Mouse (Mus musculus) induced T-regulatory cell, adult 2 months (primary cell): ENCODE data around the gene Ltbr.
"Not testable (repeated sequence)": the region's sequence is repeated elsewhere in the genome, so short reads cannot be mapped to it uniquely, and the experiment has no call there.

ENCODE experiments used
- DNase-seq: peaks from one replicate; pipeline ENCODE4 v3.0.0-alpha.2; 2012; ENCODE audit warnings: low read depth

Gene Ltbr

GRCm38 (mm10) chr6:125312171-125312570 is 1.5 kb downstream of the Ltbr start:
- DNase-seq = no peak

GRCm38 (mm10) chr6:125309406-125309805 is 4.3 kb downstream of the Ltbr start:
- no peak for DNase-seq

- DNase-seq = no peak
Observed at GRCm38 (mm10) chr6:125308921-125309320, 4.8 kb downstream of the Ltbr start.

DNA sequence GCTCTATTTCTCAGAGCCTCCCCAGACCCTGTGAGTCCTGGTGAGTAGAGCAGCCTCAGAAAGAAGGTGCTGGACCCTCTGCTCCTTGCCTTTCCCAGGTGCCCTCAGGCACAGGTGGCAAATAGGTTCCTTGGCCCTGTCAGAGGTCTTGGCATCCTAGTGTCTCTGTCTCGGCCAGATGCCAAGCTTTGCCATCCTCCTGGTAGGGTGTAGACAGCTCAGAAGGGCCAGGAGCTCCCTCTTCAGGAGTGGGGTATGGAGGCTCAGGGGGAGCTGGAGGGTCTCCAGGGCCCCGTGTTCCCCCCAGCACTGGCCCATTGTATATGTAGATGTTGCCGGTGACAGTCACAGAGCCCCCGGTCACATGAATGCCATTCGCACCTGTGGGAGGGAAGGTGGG is 6.6 kb downstream of the Ltbr start:
- no peak for DNase-seq

DNA sequence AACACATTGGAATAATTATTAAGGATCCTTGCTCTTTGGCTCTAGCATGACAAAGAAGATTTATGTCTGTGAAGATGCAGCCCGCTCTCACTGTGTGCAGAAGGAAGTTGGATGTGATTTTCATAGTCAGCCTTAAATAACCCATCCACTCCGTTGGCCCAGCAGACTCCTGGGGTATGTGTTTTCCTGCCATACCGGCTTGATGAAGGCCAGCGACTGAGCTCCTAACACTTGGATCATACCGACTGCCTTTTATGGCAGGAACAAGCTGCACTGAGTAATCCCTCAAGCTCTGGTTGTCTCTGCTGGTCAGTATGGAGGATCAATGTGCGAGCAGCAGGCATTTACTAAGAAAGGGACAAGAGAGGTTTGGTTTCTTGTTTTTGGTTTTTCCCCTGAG is 8.2 kb downstream of the Ltbr start:
- no peak for DNase-seq

DNA sequence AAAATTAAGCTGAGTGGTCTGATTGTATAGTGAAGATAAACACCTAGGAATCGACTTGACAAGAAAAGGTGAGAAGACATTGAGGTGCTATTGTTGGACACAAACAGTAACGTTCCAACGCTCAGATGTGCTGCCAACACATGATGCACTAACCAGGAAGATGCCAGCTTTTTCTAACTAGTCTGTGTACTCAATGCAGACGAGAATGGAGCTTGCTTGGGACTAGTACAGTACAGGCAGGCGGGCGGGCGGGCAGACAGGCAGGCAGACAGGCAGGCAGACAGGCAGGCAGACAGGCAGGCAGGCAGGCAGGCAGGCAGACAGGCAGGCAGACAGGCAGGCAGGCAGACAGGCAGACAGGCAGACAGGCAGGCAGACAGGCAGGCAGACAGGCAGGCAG is 9.3 kb downstream of the Ltbr start:
- DNase-seq = not testable (repeated sequence)

GRCm38 (mm10) chr6:125303242-125303641 is 10.4 kb downstream of the Ltbr start:
- DNase-seq = no peak

GRCm38 (mm10) chr6:125302231-125302982 is 11.3 kb downstream of the Ltbr start:
- no peak for DNase-seq

- DNase-seq = no peak
Observed at GRCm38 (mm10) chr6:125300982-125301381, 12.7 kb downstream of the Ltbr start.

GRCm38 (mm10) chr6:125297149-125297820 is 16.4 kb downstream of the Ltbr start:
- no peak for DNase-seq

- DNase-seq = no peak
Observed at GRCm38 (mm10) chr6:125294049-125294448, 19.6 kb downstream of the Ltbr start.

GRCm38 (mm10) chr6:125292256-125292655 is 21.4 kb downstream of the Ltbr start:
- DNase-seq = no peak

DNA sequence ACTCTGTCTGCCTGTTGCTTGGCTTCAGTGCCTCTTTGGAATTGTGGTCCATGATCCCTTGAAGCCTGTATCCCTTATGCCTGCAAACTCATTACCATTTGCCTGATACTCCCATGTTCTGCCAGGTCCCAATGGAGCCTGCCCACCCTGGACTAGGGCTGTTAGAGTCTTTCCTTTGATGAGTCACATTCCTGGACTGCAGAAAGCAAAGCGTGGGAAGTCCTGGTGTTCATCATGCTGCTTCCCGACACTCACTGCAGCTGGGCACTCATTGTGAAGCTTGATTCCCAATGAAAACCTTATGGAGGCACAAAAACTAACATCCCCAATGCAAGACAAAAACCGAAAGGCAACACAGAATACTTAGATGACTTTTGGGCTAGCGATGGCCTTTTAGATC is 22.4 kb downstream of the Ltbr start:
- DNase-seq = no peak

- DNase-seq = no peak
Observed at GRCm38 (mm10) chr6:125288730-125289129, 25.0 kb downstream of the Ltbr start.

- DNase-seq = no peak
Observed at GRCm38 (mm10) chr6:125286944-125287343, 26.7 kb downstream of the Ltbr start.

GRCm38 (mm10) chr6:125285890-125286289 is 27.8 kb downstream of the Ltbr start, which contains the start of gene Tuba3a:
Tuba3a (minus strand) TSS chr6:125286042.
- no peak for DNase-seq

- no peak for DNase-seq
Observed at GRCm38 (mm10) chr6:125284751-125285150, 28.9 kb downstream of the Ltbr start.

GRCm38 (mm10) chr6:125284250-125284649 is 29.4 kb downstream of the Ltbr start:
- DNase-seq = no peak

DNA sequence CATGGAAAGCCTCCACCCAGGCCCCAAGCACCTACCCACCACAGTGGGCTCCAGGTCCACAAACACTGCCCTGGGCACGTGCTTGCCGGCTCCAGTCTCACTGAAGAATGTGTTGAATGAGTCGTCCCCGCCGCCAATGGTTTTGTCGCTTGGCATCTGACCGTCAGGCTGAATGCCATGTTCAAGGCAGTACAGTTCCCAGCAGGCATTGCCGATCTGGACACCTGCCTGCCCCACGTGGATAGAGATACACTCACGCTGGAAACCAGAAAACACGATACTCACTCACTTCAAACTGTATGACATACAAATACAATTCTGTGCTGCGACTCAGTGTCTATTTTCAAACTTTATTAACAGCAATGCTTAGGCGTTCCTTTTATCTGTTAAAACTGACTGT is 31.0 kb downstream of the Ltbr start:
- DNase-seq = not testable (repeated sequence)

DNA sequence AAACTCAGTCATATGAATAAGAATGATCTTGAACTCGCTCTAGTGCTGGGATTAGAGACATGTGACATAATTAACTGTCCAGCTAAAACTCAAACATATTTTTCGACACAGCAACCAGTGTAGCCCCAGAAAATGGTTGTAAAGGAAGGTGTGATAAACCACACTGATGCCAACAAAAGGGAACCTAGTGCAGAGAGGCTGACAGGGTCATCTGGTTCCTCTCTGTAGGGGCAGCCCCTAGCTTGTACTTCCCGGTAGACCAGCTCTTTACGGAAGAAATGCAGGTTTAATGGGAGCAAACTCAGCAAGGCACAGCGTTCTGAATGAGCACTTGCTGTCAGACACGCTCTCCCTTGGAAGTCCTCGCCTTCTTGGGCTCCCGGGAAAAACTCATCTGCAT is 34.0 kb downstream of the Ltbr start:
- DNase-seq = no peak

DNA sequence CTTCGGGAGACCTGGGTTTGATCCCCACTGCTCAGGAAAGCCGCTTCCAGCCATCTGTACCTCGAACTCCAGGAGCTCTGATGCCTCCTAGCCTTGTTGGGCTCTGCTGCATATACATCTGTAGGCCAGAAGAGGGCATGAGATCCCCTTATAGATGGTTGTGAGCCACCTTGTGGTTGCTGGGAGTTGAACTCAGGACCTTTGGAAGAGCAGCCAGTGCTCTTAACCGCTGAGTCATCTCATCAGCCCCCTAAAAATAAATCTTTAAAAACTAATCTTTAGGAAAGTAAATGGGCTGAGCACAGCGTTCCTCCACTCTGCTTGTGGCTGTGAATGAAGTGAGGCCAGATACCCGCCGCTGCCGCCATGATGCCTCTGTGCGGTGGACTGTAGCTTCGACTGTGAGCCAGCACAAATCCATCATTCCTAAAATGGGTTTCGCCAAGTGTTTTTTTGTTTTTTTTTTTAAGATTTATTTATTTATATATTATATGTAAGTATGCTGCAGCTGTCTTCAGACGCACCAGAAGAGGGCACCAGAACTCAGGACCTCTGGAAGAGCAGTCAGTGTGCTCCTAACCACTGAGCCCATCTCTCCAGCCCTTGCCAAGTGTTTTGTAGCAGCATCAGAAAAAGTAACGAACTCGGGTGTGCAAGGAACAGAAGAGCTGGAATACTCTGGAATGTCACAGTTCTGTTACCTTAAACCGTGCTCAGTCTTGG is 38.7 kb downstream of the Ltbr start:
- peak; percentile 69 for DNase-seq

GRCm38 (mm10) chr6:125272228-125272785 is 41.4 kb downstream of the Ltbr start:
- no peak for DNase-seq
